Mouse (Mus musculus): Measurements from ENCODE around the gene Aifm1. TPM values are rescaled to one million over a fixed set of nuclear protein-coding genes. Genes with fewer than 3 reads are reported as not detected.
"Not testable (repeated sequence)": the region's sequence is repeated elsewhere in the genome, so short reads cannot be mapped to it uniquely, and the experiment has no call there.

The Aifm1 gene
- polyA plus RNA-seq, 1 experiment from 2014 or later: 65.7 TPM

DNA sequence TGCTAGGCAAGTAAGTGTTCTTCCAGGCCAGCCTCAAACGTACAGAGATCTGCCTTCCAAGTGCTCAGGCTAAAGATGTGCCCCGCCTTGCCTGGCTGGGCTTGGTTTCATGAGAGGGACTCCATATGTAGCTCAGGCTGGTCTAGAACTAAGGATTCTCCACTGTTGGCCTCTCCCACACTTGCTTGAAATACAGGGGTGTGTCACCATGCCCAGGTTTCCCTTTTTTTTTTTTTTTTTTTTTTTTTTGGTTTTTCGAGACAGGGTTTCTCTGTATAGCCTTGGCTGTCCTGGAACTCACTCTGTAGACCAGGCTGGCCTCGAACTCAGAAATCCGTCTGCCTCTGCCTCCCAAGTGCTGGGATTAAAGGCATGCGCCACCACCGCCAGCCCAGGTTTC is 77.3 kb downstream of the Aifm1 start:
- not testable (repeated sequence) for DNase-seq; ATAC-seq (ENCODE audit: low read depth); H3K27me3 ChIP-seq; H3K36me3 ChIP-seq; H3K9me3 ChIP-seq (replicated peaks); H3K4me2 ChIP-seq; H3K27ac ChIP-seq; H3K9ac ChIP-seq; H3K4me3 ChIP-seq (replicated peaks)
- WGBS (ENCODE audit: insufficient replicate concordance): 67% methylated on average over 6 of the region's 7 CpGs
- peaks cover 55% of the 10 kb centered on the region for H3K4me1 ChIP-seq (replicated peaks)

DNA sequence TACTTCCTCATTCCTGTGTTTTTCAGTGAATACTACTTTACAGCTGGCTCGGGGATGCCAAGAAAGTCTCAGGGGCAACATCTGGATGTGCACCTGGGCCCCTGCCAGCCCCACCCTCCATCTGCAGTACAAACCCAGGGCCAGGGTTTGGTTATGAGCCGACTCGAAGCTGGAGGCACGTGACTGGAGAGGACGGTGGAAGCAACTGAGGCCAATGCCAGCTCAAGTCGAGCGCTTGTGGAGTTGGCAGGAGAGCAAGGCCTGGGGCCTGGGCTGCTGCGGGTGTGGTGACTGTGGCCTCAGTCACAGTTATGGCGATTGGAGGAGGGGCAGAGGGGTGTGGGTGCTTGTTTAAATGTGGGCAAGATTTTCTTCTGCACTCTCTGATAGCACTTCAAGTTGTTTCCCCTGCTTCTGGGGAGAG is 77.9 kb downstream of the Aifm1 start:
- peak; percentile 57 for ATAC-seq (ENCODE audit: low read depth)
- Histone ChIP-seq H3K27me3 (no peaks in the 10 kb centered on the region), H3K27ac (no peak overlapping the region), H3K4me1 (replicated peaks) (peaks cover 55% of the 10 kb centered on the region), H3K36me3 (no peaks in the 10 kb centered on the region), H3K4me2 (no peak overlapping the region), H3K9ac (no peak overlapping the region), H3K9me3 (replicated peaks) (no peaks in the 10 kb centered on the region), H3K4me3 (replicated peaks) (no peak overlapping the region)
- DNase-seq: no peak
- 26% methylated on average over 9 of the region's 9 CpGs for WGBS (ENCODE audit: insufficient replicate concordance)

DNA sequence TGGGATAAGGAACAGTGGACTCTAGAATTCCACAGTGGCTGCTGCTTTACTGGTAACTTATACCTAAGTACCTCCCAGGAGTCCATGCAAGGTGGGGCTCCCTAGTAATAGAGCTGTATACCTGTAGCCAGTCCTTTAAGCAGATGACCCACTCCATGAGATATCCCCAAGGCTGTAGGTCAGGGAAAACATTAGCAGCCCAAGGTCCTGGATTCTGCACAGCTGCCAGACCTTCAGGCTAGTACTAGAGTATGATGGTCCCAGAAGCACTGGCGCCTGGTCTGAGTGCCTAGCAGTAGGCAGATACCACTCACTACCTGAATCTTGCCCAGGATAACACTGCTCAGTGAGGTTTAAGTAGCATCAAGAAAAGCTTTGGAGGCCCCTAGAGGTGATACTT is 79.1 kb downstream of the Aifm1 start:
- ATAC-seq (ENCODE audit: low read depth) (no peak), DNase-seq (no peak)
- 59% methylated on average over 1 of the region's 1 CpGs for WGBS (ENCODE audit: insufficient replicate concordance)
- Histone ChIP-seq H3K36me3 (no peaks in the 10 kb centered on the region), H3K27ac (no peak overlapping the region), H3K9ac (no peak overlapping the region), H3K27me3 (no peaks in the 10 kb centered on the region), H3K4me3 (replicated peaks) (no peak overlapping the region), H3K9me3 (replicated peaks) (no peaks in the 10 kb centered on the region), H3K4me1 (replicated peaks) (peaks cover 47% of the 10 kb centered on the region), H3K4me2 (no peak overlapping the region)

DNA sequence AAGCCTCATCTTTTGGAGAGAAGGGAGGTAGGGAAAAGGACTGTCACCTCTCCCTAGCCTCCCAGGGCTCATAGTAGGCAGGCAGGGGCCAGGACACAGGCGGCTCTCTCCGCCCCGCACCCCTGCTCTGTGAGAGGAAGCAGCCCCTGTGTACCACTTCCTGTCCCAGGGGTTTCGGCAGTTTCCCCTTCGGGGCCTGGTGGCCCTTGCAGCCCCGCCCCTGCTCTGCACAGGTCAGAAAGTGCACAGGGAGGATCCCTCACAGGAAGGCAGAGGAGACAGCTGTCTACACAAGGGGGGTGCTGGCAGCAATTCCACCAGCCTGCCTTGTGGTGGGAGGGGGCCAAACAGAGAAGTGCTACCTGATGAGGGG is 79.8 kb downstream of the Aifm1 start:
- DNase-seq (peak; percentile 6), ATAC-seq (ENCODE audit: low read depth) (peak; percentile 57)
- Histone ChIP-seq H3K27me3 (no peaks in the 10 kb centered on the region), H3K4me3 (replicated peaks) (no peak overlapping the region), H3K27ac (no peak overlapping the region), H3K4me2 (peak overlapping the region; percentile 21), H3K9ac (no peak overlapping the region), H3K4me1 (replicated peaks) (peaks cover 41% of the 10 kb centered on the region), H3K36me3 (no peaks in the 10 kb centered on the region), H3K9me3 (replicated peaks) (no peaks in the 10 kb centered on the region)
- WGBS (ENCODE audit: insufficient replicate concordance): 17% methylated on average over 6 of the region's 6 CpGs

DNA sequence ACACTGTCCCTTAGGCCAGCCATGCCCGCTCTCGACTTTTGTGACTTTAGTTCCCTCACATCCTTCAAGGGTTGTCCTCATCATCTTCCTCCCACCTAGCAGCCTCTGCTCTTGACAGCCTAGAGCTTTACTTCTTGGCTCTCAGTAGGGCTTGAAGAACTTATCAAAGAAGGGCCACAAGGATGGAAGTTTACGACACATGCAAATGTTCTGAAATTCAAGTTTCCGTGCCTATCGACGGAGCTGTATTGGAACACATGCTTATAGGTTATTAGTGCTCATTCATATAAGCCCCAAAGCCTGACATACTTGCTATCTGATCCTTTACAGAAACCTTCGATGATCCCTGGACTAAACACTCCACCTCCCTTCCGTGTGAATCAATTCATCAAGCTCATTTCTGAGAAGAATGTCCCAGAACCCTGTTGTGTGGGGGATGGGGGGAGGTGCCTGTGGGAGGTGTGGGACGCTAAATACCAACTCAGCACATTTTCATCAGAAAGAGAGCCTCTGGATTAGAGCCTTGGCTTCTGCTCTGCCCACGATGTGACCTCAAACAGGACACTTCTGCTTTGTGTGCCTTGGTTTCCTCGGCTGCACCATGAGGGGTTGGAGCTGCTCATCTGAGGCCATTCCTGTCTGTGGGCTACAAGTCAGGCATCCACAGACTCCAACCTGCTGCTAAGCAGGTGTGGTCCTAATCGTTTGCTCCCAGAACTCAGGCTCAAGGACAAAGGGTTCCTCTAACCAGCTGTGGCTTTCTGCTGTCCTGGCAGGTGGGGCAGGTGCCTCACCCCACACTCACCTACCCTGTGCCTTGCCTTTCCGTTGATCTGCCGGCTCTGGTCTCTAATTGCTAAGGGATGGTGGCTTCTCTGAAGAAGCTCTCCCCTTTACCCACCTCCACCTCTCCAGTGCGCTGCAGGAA is 80.5 kb downstream of the Aifm1 start:
- DNase-seq (no peak), ATAC-seq (ENCODE audit: low read depth) (no peak)
- no peak overlapping the region for H3K9ac ChIP-seq
- WGBS (ENCODE audit: insufficient replicate concordance): 41% methylated on average over 15 of the region's 15 CpGs
- no peak overlapping the region for H3K4me3 ChIP-seq (replicated peaks)
- no peaks in the 10 kb centered on the region for H3K9me3 ChIP-seq (replicated peaks)
- no peak overlapping the region for H3K27ac ChIP-seq
- peaks cover 45% of the 10 kb centered on the region for H3K4me1 ChIP-seq (replicated peaks)
- H3K36me3 ChIP-seq: no peaks in the 10 kb centered on the region
- peak overlapping the region; percentile 21 for H3K4me2 ChIP-seq
- H3K27me3 ChIP-seq: no peaks in the 10 kb centered on the region

DNA sequence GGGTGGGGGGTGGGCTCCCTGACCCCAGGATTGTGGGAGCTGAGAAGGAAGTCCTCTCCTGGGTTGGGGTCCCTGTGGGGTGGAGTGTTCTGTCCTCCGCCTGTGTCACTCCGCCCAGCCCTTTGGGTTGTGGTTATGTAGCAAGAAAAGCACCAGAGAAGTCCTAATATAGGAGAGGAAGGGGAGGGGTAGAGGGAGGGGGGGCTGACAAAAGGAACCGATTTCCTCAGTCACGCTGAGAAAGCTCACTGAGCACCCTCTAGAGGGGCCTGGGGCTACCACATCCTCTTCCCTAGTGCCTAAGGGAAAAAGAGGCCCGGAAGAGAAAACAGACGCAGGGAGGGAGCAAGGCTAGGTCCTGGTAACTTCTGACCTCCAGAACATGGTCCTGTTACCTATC is 83.8 kb downstream of the Aifm1 start:
- ATAC-seq (ENCODE audit: low read depth) (no peak), DNase-seq (no peak)
- Histone ChIP-seq H3K36me3 (no peaks in the 10 kb centered on the region), H3K9me3 (replicated peaks) (no peaks in the 10 kb centered on the region), H3K27me3 (no peaks in the 10 kb centered on the region), H3K9ac (no peak overlapping the region), H3K4me1 (replicated peaks) (peaks cover 46% of the 10 kb centered on the region), H3K27ac (0 out of 2 replicates have a peak overlapping the region, but pooled peaks have one; percentile 27), H3K4me3 (replicated peaks) (no peak overlapping the region), H3K4me2 (no peak overlapping the region)
- WGBS (ENCODE audit: insufficient replicate concordance): 25% methylated on average over 6 of the region's 6 CpGs

DNA sequence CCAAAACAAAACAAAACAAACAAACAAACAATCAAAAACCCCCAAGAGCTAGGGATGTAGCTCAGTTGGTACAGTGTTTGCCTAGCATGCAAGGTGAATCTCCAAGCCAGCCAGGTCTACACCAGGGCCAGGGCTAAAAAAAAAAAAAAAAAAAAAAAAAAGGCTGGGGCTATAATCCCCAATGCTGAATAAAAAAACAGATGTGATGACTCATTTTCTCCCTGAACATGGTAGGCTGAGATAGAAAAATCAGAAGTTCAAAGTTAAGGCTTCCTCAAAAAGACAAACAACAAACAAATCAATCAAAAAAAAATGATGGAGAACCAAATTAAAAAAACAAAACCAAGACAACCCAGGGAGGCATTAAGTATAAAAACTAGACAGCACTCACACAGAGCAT is 84.3 kb downstream of the Aifm1 start:
- H3K9me3 ChIP-seq (replicated peaks): no peaks in the 10 kb centered on the region
- no peak overlapping the region for H3K27ac ChIP-seq
- no peaks in the 10 kb centered on the region for H3K36me3 ChIP-seq
- no peaks in the 10 kb centered on the region for H3K27me3 ChIP-seq
- ATAC-seq (ENCODE audit: low read depth) (no peak), DNase-seq (no peak)
- no peak overlapping the region for H3K4me3 ChIP-seq (replicated peaks)
- peaks cover 46% of the 10 kb centered on the region for H3K4me1 ChIP-seq (replicated peaks)
- H3K4me2 ChIP-seq: no peak overlapping the region
- no peak overlapping the region for H3K9ac ChIP-seq

DNA sequence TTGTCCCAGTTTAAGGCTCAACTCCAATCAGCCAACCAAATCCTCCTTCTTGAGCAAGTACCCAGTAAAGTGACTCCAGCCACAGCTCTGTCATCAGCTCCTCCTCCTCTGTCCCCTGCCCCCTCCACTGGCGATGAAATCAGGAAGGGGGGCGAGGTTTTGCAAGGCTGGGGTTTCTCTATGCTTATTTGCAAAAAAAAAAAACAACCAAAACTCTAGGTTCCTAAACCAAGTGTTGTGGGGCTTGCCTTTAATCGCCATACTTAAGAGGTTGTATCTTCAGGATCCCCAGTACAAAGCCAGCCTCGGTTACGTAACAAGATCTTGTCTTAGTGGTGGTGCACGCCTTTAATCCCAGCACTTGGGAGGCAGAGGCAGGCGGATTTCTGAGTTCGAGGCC is 84.7 kb downstream of the Aifm1 start:
- H3K27ac ChIP-seq: no peak overlapping the region
- 46% methylated on average over 8 of the region's 8 CpGs for WGBS (ENCODE audit: insufficient replicate concordance)

DNA sequence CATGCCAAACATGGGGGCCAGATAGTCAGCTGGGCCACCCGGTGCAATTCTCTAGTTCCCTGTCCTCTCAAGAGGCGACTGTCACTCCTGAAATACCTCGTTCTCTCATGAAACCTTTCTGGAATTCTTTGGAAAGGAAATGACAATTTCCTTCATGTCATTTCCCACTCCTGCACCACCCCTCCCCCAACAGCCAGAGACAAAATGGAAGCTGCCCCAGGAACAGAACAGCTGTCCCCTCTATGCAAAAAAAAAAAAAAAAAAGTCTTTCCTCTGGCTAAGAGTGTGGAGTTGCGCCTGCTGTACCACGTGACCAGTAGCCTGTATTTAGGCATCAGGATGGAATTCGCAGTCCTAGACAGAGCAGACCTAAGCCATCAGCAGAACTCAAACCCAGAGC is 85.1 kb downstream of the Aifm1 start:
- no peak for DNase-seq
- Histone ChIP-seq H3K9ac (no peak overlapping the region), H3K4me3 (replicated peaks) (no peak overlapping the region), H3K27me3 (no peaks in the 10 kb centered on the region), H3K27ac (peak overlapping the region; percentile 43; the same call in 1 of the 2 replicates), H3K4me2 (no peak overlapping the region), H3K9me3 (replicated peaks) (no peaks in the 10 kb centered on the region), H3K36me3 (no peaks in the 10 kb centered on the region), H3K4me1 (replicated peaks) (peaks cover 40% of the 10 kb centered on the region)
- 30% methylated on average over 6 of the region's 6 CpGs for WGBS (ENCODE audit: insufficient replicate concordance)
- ATAC-seq (ENCODE audit: low read depth): no peak

More for the DNA sequence above, 84.7 kb downstream of the Aifm1 start:
- ATAC-seq (ENCODE audit: low read depth) (no peak), DNase-seq (no peak)
- peaks cover 44% of the 10 kb centered on the region for H3K4me1 ChIP-seq (replicated peaks)
- no peaks in the 10 kb centered on the region for H3K36me3 ChIP-seq
- no peaks in the 10 kb centered on the region for H3K27me3 ChIP-seq
- H3K4me3 ChIP-seq (replicated peaks): no peak overlapping the region
- H3K4me2 ChIP-seq: no peak overlapping the region
- H3K9me3 ChIP-seq (replicated peaks): no peaks in the 10 kb centered on the region
- H3K9ac ChIP-seq: no peak overlapping the region

DNA sequence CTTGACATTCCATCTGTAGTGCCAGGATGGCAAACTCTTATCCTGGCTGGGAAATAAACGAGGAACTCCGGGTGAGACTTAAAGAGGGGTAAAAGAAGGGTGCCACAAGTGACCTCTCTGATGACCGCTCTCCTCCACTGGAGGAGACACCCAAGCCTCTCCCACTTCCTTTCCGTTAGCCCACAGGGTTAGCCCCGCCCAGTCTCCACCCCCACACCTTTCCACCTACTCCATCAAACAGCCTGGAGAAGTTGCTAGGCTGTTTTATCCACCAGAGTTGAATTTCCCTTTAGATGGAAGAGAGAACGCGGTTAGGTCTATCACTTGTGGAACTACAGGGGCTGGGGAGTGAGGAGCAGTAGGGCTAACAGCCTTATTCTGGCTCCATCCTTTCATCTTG is 88.1 kb downstream of the Aifm1 start:
- peak overlapping the region; percentile 35 for H3K4me3 ChIP-seq (replicated peaks)
- no peaks in the 10 kb centered on the region for H3K36me3 ChIP-seq
- H3K9ac ChIP-seq: no peak overlapping the region
- 16% methylated on average over 7 of the region's 7 CpGs for WGBS (ENCODE audit: insufficient replicate concordance)
- H3K27ac ChIP-seq: peak overlapping the region; percentile 68; the same call in 1 of the 2 replicates
- H3K27me3 ChIP-seq: no peaks in the 10 kb centered on the region
- H3K4me2 ChIP-seq: peak overlapping the region; percentile 61
- H3K4me1 ChIP-seq (replicated peaks): peaks cover 35% of the 10 kb centered on the region
- DNase-seq (no peak), ATAC-seq (ENCODE audit: low read depth) (peak; percentile 47; the same call in 1 of the 2 replicates)
- no peaks in the 10 kb centered on the region for H3K9me3 ChIP-seq (replicated peaks)
